Mouse (Mus musculus): ENCODE results near the gene Cyp2b10. TPM values are rescaled to one million over a fixed set of nuclear protein-coding genes. Genes with fewer than 3 reads are reported as not detected.
"Not testable (repeated sequence)": the region's sequence is repeated elsewhere in the genome, so short reads cannot be mapped to it uniquely, and the experiment has no call there.

Cyp2b10 gene
- 10 to 100 TPM in 1 of 4 experiments, 1 to 10 TPM in 3; 1.5 to 17.1 (median 2.3) TPM for total RNA-seq (2022)

DNA sequence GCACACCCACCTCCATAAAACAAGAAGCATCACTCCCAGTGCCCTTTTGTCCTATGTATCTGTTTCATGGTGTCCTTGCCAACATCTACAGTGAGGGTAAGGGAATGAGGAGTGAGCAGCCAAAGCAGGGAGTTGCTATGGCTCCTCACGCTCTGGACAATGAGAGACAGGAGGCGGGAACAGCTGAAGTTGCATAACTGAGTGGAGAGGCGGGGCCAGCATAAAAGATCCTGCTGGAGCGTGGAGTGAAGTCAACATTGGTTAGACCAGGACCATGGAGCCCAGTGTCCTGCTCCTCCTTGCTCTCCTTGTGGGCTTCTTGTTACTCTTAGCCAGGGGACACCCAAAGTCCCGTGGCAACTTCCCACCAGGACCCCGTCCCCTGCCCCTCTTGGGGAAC, at the start of gene Cyp2b10:
Cyp2b10 (plus strand) TSS at position 210 of the 400 bp plus-strand sequence.
- no peak for DNase-seq

DNA sequence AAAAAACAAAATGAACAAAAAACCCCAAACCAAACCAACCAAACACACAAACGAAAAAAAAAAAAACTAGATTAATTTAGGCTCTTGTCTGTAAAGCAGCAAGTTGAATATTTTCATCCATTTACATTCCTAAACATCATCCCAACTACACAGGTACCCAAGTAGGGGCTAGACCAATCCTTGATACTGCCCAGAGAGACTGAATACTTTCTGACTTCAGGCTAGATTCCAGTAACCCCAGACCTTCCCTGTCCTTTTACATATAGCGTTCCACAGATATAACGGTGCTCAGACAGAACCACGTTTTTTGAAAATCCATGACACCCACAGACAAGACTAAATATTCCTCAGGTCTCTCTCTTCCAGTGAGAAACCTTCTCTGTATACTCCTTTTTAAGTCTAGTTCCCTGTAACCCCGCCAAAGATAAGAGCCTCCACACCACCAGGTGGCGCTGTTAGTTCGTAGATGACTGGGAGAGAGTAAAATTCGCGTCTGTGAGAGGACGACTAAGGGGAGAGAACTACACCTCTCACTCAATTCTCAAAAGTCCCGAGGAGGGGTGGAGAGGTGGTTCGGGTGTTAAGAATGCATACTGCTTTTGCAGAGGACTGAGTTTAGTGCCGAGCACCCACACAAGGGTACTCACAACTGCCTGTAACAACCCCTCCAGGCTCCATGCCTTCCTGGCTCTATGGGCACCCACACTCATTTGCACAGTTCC, 49.5 kb upstream of the Cyp2b10 start:
- DNase-seq, result peak; percentile 74

DNA sequence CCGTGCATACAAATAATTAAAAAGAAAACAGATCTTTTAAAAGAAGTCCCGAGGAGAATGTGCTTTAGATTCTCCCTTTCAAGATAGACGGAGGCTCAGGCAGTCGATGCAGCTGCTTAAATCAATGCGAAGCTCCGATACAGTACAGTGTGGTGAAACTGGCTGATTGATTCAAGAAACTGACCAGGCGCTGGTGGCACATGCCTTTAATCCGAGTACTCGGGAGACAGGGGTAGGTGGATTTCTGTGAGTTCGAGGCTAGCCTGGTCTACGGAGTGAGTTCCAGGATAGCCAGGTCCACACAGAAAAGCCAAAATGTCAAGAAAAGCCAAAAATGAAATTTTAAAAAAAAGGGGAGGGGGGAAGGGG, 49.0 kb upstream of the Cyp2b10 start:
- no peak for DNase-seq

DNA sequence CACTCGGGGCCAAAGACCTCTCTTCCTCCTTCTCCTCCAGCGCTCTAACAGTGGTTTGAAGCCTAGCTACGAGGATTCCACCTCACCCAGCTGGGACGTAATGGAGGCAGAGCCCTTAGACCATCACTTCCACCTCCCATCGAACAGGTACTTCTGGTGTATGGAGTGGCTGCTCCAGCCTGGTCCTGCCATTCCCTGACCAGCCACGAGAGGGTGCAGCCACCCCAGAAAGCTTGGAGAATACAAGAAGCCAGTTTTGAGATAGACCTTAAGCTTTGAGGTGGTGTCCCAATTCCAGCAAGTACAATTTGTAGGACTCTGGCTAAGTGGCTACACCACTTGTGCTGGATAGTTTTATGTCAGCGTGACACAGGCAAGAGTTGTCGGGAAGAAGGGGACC, 42.3 kb upstream of the Cyp2b10 start:
- DNase-seq, result peak; percentile 40

DNA sequence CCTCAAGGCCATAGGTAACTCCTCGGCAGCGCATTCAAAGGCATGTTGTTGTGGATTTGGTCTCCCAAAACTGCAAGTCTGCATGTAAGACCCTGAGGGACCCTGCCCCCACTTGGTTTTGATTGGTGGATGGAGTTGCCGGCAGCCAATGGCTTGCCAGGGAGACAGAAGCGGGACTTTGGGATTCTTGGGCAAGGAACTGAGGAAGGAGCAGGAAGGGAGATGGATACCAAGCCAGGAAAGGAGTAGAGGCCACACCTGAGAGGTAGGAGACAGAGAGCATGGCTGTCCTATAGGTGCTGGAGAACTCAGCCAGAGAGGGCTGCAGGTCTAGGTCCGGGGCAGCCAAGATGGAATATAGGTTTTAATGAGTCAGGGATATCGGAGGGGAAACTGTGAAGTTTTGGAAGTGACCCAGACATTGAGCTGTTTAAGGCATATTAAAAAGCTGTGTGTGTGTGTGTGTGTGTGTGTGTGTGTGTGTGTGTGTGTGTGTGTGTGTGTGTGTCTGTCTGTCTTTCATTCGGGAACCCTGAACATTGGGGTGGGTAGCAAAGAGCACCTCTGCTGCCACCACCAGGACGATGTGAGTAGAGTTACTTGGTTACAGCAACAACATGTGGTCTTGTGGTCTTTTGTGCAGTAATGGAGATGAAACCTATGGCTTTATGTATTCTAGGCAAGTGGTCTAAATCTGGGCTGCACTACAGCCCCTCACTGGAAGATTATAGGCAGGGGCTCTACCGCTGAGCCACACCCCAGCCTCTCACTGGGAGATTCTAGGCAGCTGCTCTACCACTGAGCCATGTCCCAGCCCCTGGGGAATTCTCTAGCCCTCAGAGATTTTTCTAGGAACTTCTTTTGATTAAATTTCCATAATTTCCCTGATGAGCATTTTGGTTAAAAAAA, 37.2 kb upstream of the Cyp2b10 start:
- no peak for DNase-seq

DNA sequence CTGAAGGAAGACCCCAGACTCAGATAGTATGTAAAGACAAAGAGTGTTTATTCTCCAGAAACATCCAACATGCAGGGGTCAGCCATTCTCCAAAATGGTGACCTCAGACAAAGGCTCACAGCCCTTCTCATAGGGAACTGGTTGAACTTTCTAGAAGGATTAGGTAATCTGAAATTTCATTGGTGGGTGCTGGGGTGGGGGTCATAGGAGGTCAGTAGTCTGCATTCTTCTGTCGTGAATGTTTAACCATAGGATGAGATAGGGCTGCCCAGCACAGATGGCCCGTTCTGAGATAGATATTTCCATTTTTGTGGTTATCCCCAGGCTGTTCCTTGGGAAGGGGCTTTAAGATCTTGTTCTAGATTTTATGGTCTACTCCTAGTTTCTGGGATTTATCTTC, 35.1 kb upstream of the Cyp2b10 start:
- DNase-seq, result no peak

DNA sequence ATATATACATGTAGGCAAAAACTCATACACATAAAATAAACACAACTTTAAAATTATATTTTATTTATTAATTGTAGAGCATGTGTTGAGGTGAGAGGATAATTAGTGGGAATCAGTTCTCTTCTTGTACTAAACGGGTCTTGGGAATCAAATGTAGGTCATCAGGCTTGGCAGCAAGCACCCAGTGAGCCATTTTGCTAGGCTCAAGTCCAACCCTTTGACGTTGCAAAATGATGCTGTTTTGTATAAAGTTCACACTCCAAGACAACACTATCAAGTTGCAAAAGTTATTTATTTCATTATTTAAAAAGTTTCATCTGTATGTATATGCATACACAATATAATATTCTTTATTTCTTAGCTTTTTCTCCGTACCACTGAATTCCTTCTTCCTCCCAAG, 33.7 kb upstream of the Cyp2b10 start:
- DNase-seq, result peak; percentile 10

DNA sequence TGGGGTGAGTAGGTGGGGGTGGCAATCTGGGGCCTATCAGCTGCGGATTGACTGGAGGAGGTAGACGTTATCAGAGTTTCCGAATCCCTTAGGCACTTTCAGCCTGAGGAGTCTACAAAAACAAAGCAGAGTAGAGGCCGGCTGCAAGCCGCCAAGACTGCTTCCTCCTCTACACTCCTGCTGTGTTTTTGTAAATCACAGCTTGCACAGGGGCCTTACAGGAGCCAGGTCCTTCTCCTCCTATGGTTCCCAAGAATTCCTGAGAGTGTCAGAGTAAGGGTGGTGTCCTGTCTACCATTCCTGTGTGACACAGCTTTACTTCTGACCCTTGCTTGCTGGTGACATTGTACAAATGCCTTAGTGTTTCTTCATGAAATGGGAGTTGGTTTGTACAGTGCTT, 32.6 kb upstream of the Cyp2b10 start:
- DNase-seq, result no peak

DNA sequence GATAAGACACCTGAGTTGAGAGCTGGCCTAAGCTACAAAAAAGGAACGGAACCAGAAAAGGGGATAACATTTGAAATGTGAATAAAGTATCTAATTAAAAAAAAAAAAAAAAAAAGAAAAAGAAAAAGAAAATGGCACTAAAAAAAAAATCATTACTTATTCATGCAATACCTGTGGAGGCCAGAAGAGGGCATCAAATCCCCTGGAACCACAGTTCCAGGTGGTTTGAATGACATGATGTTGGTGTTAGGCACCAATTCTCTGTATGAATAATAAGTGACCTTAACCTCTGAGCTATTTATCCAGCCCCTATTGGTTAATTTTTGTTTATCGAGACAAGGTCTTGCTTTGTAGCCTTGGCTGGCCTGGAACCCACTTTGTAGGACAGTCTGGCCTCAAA, 27.6 kb upstream of the Cyp2b10 start:
- DNase-seq, result no peak

DNA sequence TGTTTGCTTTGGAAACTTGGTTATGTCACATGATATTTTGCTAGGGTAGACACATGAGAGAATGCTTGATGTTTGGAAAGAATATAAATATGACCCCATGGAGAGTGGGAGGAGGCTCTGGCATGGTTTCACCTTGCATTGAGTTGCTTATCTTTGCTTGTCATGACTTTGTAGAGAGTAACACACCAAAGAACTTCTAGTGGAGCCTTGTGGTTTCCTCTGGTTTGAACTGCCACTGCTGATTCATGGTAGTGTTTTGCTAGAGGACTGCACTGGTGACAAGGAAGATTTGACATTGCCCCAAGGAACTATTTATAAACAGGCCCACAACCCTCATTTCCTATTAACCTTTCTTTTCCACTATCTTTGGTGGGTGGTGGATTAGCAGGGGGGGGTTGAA, 24.8 kb upstream of the Cyp2b10 start:
- no peak for DNase-seq

DNA sequence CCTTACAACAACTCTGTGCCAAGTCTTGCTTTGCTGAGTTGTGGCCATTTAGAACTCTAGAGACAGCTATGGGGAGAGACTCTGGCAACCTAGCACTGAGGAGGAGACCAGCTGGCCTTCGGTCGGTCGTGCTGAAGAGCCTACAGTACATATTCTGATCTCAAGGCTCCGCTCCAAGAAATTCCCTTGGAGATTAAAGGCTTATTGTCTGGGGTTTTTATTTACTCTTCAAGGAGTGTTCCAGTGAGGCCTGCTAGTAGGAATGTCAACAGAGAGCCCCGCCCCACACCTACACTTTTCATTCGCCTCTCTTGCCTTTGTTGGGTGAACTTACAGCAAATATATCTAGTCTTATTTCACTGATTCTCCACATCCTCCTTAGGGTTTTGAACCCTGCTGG, 18.7 kb upstream of the Cyp2b10 start:
- DNase-seq, result no peak

DNA sequence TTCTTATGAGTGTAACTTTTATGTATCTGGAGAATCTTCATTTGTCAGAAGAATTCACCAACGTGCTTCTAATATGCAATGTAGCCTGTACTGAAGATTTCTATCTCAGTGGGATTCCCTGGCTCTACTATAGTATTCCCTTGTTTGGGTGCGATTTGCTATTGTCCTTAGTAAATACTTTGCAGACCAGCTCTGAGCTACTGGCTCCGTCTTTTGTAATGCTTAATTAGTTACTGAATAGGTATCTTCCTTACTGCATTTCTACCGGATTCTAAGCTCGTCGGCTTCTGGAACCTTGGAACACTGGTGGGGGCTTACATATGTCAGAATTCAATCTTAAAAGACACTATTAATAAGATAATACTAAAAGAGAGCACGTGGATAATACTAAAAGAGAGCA, 16.7 kb upstream of the Cyp2b10 start:
- not testable (repeated sequence) for DNase-seq

DNA sequence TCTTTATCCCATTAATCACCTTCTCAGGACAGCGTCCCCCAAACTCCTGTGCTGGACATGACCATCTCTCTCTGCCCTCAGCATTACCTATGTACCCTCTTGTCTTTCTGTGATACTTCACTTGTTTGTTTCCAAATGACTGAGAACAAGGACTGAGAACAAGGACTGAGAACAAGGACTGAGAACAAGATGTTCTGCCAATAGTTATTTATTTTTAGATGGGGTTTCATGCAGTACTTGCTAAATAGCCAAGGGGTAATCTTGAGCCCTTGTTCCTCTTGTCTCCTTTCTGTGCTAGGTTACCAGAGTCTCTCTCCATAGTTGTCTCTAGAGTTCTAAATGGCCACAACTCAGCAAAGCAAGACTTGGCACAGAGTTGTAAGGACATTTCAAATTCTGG, 13.1 kb upstream of the Cyp2b10 start:
- no peak for DNase-seq

DNA sequence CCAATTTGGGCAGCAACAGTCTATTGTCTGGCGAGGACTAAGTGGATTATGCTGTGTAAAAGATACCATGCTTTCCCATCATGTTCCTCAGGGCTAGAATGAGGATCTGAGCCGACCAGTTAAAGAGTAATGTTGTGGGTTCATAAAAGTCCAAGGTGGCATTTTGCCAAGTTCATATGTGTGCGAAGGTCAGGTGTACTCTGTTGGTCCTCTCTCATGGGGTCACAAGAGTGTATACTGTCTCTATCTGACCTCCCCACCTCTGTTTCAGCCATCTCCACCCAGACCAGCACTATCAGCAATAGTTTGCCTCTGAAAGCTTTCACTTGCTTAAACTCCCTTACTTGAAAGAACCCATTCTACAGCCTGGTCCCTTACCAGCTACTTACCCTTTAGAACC, 9.7 kb upstream of the Cyp2b10 start:
- no peak for DNase-seq

DNA sequence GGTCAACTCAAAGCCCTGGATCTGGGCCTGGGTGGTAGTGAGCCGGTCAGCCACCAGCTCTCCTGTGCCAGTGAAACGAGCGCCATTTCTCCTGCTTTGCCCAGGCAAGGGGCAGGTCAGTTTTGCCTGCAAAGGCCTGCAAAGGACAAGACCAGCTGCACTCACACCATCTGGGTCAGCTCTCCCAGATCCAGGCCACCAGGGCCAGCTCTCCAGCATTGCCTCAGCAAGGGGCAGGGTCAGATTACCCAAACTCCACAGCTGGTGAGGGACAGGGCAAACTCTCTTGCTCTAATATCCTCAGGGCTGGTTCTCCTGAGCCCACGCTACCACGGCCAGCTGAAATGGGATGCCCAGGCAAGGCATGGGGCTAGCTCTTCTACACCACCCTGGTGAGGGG, 4.3 kb upstream of the Cyp2b10 start:
- no peak for DNase-seq

DNA sequence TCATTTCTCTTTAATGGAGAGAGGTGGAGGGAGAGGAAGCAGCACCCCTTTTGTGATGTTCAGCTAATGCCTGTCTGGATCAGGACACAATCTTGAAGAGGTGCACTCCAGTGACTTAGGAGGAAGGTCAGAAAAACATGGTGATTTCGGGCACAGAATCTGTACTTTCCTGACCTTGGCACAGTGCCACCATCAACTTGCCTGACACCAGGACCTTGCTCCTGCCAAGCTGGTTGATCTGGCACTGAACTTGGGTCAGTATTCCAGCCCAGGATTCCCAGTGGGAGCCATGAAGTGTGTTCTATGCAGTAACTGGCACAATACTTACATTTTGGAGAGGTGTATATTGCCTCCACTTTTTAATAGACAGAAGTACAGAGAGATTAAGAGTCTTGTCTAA, 2.3 kb upstream of the Cyp2b10 start:
- peak; percentile 39 for DNase-seq

DNA sequence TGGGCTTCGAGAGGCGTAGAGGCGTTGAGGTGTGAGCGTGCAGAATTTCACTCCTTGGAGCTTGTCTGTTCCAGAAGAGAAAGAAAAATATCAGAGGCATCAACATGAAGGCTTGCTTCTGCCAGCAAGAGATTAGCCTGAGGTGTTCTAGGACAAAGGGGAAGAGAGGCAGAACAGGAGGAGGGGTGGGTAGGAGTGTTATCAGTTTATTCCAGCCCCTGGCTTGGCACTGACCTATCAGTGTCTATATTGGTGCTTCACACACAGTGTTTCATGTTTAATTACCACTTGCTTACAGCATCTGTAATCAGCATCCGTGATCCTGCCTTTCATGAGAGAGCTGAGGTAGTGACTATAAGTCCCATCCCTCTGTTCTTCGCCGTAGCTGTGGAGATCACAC, 644 bp downstream of the Cyp2b10 start:
- DNase-seq, result no peak

DNA sequence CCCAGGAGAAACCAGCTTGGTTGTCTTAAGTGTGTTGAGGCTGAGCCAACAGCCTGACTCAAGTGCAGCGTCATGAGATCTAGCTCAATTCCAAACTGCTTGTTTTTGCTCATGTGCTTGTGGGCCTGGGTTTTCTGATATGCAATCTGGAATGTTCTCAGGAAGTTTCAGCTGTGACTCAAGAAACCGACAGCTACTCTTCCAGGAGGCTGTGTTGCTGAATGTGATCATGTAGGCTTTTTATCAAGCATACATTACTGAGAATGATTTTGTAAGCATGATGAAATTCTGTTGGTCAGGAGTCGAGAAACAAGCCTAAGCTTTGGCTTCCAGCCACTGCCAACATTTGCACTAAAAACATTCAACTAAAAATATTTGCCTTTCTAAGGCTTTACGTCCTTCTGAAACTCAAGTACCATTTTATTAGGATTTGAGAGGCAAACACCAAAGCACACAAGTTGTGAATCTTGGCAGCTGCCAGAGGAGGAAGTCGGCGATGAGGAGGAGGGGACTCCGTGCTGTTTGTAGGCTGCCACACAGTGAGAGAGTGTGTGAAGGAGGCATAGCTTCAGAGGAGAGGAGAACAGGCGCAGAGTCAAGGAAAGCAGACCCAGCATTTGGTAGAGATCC, 4.8 kb downstream of the Cyp2b10 start:
- DNase-seq, result no peak

DNA sequence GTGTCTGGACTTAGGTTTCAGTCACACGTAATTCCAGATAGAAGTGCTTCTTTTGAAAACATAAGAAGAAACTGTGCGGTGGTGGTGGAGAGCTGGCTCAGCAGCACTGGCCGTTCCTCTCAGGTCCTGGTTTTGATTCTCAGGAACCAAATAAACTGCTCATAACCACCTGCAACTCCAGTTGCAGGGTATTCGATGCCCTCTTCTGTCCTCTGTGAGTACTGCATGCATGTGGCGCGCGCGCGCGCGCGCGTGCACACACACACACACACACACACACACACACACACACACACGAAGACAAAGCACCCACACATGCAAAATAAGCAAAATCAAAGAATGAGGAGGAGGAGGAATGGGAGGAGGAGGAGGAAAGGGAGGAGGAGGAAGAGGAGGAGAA, 5.7 kb downstream of the Cyp2b10 start:
- DNase-seq, result no peak

DNA sequence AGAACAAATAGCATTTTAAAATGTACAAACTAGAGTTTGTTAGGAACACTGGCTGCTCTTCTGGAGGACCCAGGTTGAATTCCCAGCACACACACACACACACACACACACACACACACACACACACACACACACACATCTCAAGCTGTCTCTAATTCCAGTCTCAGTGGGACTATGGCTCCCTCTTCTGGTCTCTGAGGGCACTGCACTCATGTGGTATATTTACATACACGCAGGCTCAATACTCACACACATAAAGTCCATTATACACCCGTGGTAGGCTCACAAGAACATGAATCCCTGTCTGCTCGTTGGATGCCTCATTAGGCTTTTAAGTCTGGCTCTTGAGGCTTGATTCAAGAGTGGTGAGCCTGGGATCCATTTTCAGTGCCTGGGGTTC, 6.6 kb downstream of the Cyp2b10 start:
- DNase-seq, result no peak

DNA sequence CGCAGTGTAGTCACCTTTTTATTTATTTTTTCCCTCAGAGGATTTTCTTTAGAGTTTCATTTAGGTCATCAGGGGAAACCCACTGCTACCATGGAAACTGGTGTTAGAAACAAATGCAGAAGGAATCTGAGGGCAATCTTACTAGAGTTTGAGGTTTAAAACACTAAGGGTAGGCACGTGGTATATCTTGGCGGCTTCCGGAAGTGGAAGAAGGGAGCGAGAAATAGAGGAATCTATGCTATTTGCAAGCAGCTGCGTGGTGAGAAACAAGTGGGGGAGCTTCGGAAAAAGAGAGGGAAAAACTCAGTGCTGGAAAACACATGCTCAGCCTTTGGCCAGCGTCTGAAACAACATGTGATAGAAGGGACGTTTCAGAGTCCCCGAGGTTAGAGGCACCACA, 7.1 kb downstream of the Cyp2b10 start:
- DNase-seq, result no peak

DNA sequence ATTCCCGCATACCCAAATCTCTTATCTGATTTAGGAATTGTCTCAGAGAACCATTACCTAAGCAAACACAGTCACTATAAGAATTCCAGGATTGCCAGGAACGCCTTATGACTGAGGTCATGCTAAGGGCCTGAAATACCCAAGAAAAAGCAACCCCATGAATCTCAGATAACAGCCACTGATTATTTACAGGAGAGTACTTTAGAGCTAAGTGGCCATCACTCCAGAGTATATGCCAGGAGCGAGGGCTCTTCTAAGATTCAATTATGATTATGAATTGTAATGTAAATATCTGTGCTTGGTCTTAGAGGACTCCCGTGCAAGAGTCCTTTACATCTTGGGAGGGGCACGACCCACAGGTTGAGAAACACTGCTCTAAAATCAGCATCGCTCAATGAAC, 10.0 kb downstream of the Cyp2b10 start:
- no peak for DNase-seq

DNA sequence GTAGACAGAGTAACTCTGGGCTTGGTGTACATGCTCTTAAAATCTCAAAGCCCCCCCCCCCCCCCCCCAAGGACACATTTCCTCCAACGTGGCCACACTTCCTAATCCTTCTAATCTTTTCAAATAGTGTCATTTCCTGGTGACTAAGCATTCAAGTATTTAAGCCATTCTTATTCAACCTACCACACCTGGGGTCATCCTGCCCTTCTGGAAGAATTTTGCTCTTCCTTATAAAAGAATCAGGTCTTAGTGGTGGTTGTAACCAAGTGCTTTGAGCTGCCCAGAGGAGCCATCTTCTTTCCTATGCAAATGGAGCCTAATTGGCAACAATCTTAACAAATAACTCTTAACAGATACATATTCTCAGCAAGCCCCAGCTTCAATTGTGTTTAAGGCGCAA, 12.6 kb downstream of the Cyp2b10 start:
- no peak for DNase-seq

DNA sequence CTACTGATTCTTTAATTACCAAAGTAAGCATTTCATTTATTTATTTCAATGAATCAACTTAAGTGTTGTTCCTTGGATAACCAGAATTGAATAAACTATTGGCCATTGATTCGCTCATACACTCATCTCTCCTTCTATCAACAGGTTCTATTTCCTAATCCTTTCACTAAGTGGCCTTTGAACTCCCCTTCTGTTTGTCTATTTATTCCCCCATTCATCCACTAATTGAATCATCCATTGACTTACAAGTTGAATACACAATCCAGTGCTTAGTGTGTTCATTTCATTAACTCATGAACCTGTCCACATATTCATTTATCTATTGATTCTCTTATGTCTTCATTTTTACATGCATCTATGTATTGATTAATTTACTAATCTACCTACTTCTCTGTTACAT, 18.7 kb downstream of the Cyp2b10 start:
- DNase-seq, result no peak
